Mouse (Mus musculus): ENCODE results near the gene Prkch. TPM values are rescaled to one million over a fixed set of nuclear protein-coding genes. Genes with fewer than 3 reads are reported as not detected.
A peak's percentile ranks its signal among the peaks of the same experiment; 100 is the strongest.

The Prkch gene
- polyA plus RNA-seq, 1 experiment = 3.2 TPM

DNA sequence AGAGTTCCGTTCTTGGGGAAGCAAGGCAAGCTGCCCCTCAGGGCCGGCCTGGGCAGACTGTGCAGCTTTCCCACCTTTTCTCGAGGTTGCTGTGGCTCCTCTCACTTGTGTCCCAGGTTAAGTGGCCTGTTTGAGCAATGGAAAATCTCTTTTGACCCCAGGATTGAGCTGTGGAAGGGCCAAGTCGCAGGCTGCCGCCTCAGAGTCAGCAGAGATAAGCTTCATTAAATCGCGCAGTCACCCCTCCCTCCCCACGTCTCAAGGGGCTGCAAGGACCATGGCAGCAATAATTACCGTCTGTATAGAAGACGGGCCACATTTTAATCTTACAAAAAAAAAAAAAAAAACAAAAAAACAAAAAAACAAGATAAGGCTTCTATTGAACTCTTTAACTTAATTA lies 20.4 kb upstream of the Prkch start:
- no peak overlapping the region for H3K27ac ChIP-seq (ENCODE audit: insufficient read depth, low read length)
- DNase-seq = no peak
- H3K27me3 ChIP-seq (ENCODE audit: control insufficient read depth, insufficient read depth, low read length) = no peaks in the 10 kb centered on the region; the same call in 1 of the 2 replicates
- H3K4me1 ChIP-seq (ENCODE audit: control insufficient read depth, insufficient read depth, low read length) = no peaks in the 10 kb centered on the region
- 13% methylated on average over 10 of the region's 10 CpGs for WGBS
- no peak for TF ChIP-seq POLR2A (IDR thresholded peaks at IDR 0.05; ENCODE audit: borderline replicate concordance, insufficient read depth, low read length)
- no peak for TF ChIP-seq CTCF (IDR thresholded peaks at IDR 0.05; ENCODE audit: borderline replicate concordance, insufficient read depth, low read depth, low read length)
- H3K4me3 ChIP-seq (replicated peaks; ENCODE audit: insufficient read depth, low read depth, low read length) = no peak overlapping the region

DNA sequence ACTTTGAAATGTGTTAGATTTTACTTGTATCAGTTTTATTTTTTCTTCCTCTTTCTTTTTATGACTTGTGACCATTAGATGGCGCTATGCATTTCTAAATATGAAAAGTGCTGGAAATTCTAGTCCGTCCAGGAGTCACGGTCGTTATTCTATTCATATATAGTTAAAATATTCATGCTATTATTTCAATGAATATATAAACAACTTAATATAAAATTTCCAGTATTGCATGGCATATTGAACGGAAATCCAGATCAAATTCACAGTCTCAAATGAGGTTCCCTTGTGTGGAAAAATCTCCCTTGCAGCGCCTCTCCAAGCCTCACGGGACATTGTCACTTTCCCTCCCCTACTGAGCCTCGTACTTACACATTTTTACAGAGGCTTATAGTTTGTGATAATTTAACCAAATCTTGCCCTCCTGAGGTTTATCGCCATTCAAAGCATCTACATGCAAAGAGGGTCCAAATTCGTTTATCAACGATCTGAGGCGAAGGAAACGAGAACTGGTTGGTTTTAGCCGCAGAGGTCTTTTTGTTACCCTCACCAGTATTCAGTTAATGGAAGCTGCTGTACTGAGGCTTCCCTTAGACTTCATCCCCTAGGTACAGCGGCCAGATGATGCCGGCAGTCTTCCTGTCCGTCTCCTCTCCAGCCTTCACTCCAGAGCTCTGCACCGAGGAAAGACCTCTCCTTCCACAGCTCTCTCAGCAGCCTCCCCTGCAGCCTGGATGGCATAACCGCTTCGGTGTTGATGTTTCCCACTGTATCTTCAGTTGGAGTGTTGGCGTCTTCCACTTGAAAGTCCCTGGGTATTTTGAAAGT lies 19.6 kb upstream of the Prkch start:
- Histone ChIP-seq H3K27me3 (ENCODE audit: control insufficient read depth, insufficient read depth, low read length) (no peaks in the 10 kb centered on the region; the same call in 1 of the 2 replicates), H3K4me1 (ENCODE audit: control insufficient read depth, insufficient read depth, low read length) (no peaks in the 10 kb centered on the region), H3K4me3 (replicated peaks; ENCODE audit: insufficient read depth, low read depth, low read length) (peak overlapping the region; percentile 29), H3K27ac (ENCODE audit: insufficient read depth, low read length) (no peak overlapping the region)
- TF ChIP-seq CTCF (IDR thresholded peaks at IDR 0.05; ENCODE audit: borderline replicate concordance, insufficient read depth, low read depth, low read length) (peak; percentile 28; the same call in 1 of the 2 replicates), POLR2A (IDR thresholded peaks at IDR 0.05; ENCODE audit: borderline replicate concordance, insufficient read depth, low read length) (no peak)
- 16% methylated on average over 21 of the region's 21 CpGs for WGBS
- DNase-seq = peak in 1 of 2 experiments; percentile 22

DNA sequence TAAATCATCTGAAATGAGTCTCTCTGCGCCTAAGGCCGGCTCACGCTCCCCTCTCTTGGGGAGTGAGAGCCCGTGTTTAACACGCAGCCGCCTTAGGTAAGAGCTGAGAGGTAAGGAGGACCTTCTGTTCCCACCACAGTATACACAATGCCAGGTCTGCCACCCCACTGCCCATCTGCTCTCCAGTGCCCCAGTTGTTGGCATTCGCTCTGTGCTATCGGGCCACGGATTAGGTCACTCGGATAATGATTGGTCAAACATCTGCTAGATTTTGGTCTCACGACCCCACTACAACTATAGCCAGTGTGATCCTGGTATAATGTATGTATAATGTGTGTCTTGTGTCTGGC lies 19.0 kb upstream of the Prkch start:
- peak overlapping the region; percentile 29 for H3K4me3 ChIP-seq (replicated peaks; ENCODE audit: insufficient read depth, low read depth, low read length)
- TF ChIP-seq CTCF (IDR thresholded peaks at IDR 0.05; ENCODE audit: borderline replicate concordance, insufficient read depth, low read depth, low read length) = no peak
- TF ChIP-seq POLR2A (IDR thresholded peaks at IDR 0.05; ENCODE audit: borderline replicate concordance, insufficient read depth, low read length) = no peak
- DNase-seq = no peak
- no peaks in the 10 kb centered on the region for H3K4me1 ChIP-seq (ENCODE audit: control insufficient read depth, insufficient read depth, low read length)
- H3K27ac ChIP-seq (ENCODE audit: insufficient read depth, low read length) = no peak overlapping the region
- H3K27me3 ChIP-seq (ENCODE audit: control insufficient read depth, insufficient read depth, low read length) = no peaks in the 10 kb centered on the region; the same call in 1 of the 2 replicates
- WGBS = 28% methylated on average over 11 of the region's 11 CpGs

DNA sequence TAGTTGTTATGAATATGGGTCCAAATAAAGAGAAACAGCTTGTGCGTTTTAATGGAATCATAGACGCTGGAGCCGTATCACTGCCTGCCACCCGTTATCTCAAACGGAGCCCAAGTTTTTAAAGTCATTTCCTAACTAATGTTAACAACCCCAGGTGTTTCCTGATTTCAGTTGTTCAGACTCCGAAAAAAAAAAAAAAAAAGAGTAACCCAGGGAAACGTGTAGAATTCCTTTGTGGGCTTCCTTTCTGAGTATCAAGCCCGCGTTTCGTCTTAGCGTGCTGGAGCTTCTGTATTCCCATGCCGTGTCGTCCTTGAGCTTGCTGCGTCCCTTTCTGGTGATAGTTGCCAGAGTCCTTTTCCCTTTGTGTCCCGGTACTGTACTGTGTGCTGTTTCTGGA lies 10.0 kb upstream of the Prkch start:
- DNase-seq = no peak
- no peaks in the 10 kb centered on the region for H3K4me1 ChIP-seq (ENCODE audit: control insufficient read depth, insufficient read depth, low read length)
- 70% methylated on average over 15 of the region's 15 CpGs for WGBS
- no peaks in the 10 kb centered on the region for H3K27me3 ChIP-seq (ENCODE audit: control insufficient read depth, insufficient read depth, low read length)
- no peak overlapping the region for H3K27ac ChIP-seq (ENCODE audit: insufficient read depth, low read length)
- TF ChIP-seq CTCF (IDR thresholded peaks at IDR 0.05; ENCODE audit: borderline replicate concordance, insufficient read depth, low read depth, low read length) = no peak
- no peak for TF ChIP-seq POLR2A (IDR thresholded peaks at IDR 0.05; ENCODE audit: borderline replicate concordance, insufficient read depth, low read length)
- no peak overlapping the region for H3K4me3 ChIP-seq (replicated peaks; ENCODE audit: insufficient read depth, low read depth, low read length)

DNA sequence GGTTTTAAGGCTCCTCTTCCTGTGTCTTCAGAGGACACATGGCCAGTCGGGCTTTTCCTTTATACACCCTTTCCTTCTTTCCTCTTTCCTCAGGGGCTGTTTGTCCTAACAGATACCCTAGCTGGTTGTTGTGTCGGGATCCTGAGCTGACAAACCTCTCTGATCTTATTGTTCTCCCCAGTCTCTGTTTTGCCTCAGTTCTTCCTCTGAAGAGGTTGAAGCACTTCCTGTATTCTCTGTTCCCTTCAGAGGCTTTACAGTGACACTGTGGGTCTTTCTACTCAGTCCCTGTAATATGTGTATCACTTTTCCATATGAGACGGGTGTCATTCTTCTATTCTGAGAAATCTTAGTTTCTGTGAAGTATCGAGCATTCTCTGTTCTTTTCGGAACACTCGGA lies 6.5 kb upstream of the Prkch start:
- Histone ChIP-seq H3K4me3 (replicated peaks; ENCODE audit: insufficient read depth, low read depth, low read length) (no peak overlapping the region), H3K4me1 (ENCODE audit: control insufficient read depth, insufficient read depth, low read length) (no peaks in the 10 kb centered on the region), H3K27ac (ENCODE audit: insufficient read depth, low read length) (no peak overlapping the region), H3K27me3 (ENCODE audit: control insufficient read depth, insufficient read depth, low read length) (no peaks in the 10 kb centered on the region; the same call in 1 of the 2 replicates)
- TF ChIP-seq CTCF (IDR thresholded peaks at IDR 0.05; ENCODE audit: borderline replicate concordance, insufficient read depth, low read depth, low read length) = no peak
- no peak for TF ChIP-seq POLR2A (IDR thresholded peaks at IDR 0.05; ENCODE audit: borderline replicate concordance, insufficient read depth, low read length)
- WGBS = 77% methylated on average over 6 of the region's 6 CpGs
- no peak for DNase-seq

DNA sequence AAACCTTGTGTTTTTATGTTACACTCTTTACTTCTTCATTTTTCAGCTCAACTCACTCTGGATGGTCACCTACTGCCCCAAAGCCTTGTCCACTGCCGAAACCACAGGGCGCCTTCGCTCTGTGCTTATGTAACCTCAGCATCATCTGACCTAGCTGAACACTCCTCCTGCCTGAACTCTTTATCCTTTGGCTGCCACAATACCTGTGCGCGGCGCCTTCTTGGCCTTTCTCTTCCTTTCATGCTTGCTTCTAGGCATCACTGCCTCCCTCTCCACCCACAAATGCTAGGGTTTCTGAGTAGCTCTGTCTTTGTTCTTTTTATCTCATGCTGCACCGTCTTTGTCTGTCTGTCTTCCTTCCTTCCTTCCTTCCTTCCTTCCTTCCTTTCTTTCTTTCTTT lies 3.8 kb upstream of the Prkch start:
- no peak overlapping the region for H3K4me3 ChIP-seq (replicated peaks; ENCODE audit: insufficient read depth, low read depth, low read length)
- DNase-seq = no peak
- WGBS = 78% methylated on average over 7 of the region's 7 CpGs
- H3K4me1 ChIP-seq (ENCODE audit: control insufficient read depth, insufficient read depth, low read length) = no peaks in the 10 kb centered on the region
- no peaks in the 10 kb centered on the region; the same call in 1 of the 2 replicates for H3K27me3 ChIP-seq (ENCODE audit: control insufficient read depth, insufficient read depth, low read length)
- TF ChIP-seq POLR2A (IDR thresholded peaks at IDR 0.05; ENCODE audit: borderline replicate concordance, insufficient read depth, low read length) = no peak
- no peak for TF ChIP-seq CTCF (IDR thresholded peaks at IDR 0.05; ENCODE audit: borderline replicate concordance, insufficient read depth, low read depth, low read length)
- H3K27ac ChIP-seq (ENCODE audit: insufficient read depth, low read length) = no peak overlapping the region

DNA sequence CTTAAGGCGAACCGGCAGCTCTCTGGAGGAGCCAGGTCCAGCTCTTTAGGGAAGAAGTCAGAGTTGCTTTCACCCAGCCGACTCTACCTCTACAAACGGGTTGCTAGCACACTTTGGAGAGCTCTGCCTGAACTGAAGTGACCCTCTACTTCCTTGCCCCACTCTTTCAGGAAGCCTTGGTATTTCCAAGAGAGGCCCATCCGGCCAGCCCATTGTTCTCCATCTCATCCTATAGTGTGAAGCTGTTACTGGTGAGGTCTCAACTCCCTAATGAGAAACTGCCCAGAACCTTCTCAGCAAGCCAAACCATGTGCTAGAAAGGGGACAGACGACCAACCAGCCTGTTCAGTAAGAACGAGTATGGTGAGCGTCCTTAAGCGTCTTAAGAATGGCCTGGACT lies 1.3 kb upstream of the Prkch start:
- Histone ChIP-seq H3K27me3 (ENCODE audit: control insufficient read depth, insufficient read depth, low read length) (no peaks in the 10 kb centered on the region; the same call in 1 of the 2 replicates), H3K27ac (ENCODE audit: insufficient read depth, low read length) (no peak overlapping the region), H3K4me1 (ENCODE audit: control insufficient read depth, insufficient read depth, low read length) (no peaks in the 10 kb centered on the region), H3K4me3 (replicated peaks; ENCODE audit: insufficient read depth, low read depth, low read length) (no peak overlapping the region)
- WGBS = 85% methylated on average over 9 of the region's 9 CpGs
- TF ChIP-seq POLR2A (IDR thresholded peaks at IDR 0.05; ENCODE audit: borderline replicate concordance, insufficient read depth, low read length) (no peak), CTCF (IDR thresholded peaks at IDR 0.05; ENCODE audit: borderline replicate concordance, insufficient read depth, low read depth, low read length) (no peak)
- DNase-seq = no peak
